Mouse (Mus musculus) lung, adult 10 weeks (tissue): ENCODE measurements around the gene Ano3. TPM values are rescaled to one million over a fixed set of nuclear protein-coding genes. Genes with fewer than 3 reads are reported as not detected.

Source experiments
- polyA plus RNA-seq: library from polyadenylated mRNA; stranded (reverse); fragments of 350-450 nt; fragmentation: Illumina TruSeq; extraction: RNeasy Lipid Tissue Mini Kit (QIAGEN cat#74804); gene quantifications from one replicate; pipeline ENCODE4 v1.2.3, GENCODE M21; 2014; ENCODE audit warnings: low read depth, low replicate concordance; ENCODE audit not compliant: insufficient read depth

Gene Ano3
- polyA plus RNA-seq: 0.03 TPM

DNA sequence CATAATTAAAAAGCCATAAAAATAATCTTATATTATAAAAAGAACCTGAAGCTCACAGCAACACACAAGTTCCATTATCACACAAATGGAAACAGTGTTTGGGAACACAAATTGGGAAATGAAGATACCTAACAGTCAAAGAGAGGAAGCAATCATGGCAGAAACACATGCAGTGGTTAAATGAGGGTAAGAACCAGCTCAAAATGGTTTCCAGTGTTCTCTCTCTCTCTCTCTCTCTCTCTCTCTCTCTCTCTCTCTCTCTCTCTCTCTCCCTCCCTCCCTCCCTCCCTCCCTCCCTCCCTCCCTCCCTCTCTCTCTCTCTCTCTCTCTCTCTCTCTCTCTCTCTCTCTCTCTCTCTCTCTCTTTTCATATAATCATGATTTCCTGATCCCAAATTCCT is at the start of gene Ano3:
Ano3 (minus strand) TSS at position 101 of the 400 bp plus-strand sequence.

DNA sequence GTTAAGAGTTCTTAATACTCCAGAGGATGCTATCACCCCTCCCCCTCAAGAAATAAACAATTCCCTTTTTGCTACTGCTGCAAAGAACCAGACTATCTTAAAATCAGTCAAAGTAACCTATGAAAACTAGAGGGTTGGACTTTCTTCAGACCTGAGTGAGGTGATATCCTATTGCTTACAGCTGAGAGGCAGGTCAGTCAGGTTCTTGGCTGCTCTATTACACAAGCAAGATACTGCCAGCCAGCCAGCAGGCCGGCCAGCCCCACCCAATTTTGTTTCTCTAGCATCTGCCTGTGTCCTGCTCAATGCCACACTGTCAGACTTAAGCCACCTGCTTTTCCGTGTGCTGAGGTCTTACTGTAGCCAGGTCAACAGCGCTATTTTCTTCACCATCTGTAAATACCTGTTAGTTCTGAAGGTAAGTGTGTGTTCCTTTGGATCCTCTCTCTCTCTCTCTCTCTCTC is 229.4 kb downstream of the Ano3 start, which contains the start of gene Muc15:
Muc15 (plus strand) TSS at position 51 of the 464 bp plus-strand sequence.

Other genes with a start within 250 kb of the Ano3 start
- gene Muc15, start 229.6 kb downstream of the Ano3 start, polyA plus RNA-seq: not detected
- gene Gm13941, start 155.1 kb upstream of the Ano3 start, polyA plus RNA-seq: not detected
- gene Gm15130, start 202.0 kb upstream of the Ano3 start, polyA plus RNA-seq: not detected